Mouse (Mus musculus) heart, postnatal 4 days (tissue): ENCODE results near the gene Crot. TPM values are rescaled to one million over a fixed set of nuclear protein-coding genes. Genes with fewer than 3 reads are reported as not detected.
"Not testable (repeated sequence)": the region's sequence is repeated elsewhere in the genome, so short reads cannot be mapped to it uniquely, and the experiment has no call there.

Experiments used
- DNase-seq: peaks from one replicate; pipeline ENCODE4 v3.0.0; 2021
- total RNA-seq, 2 experiments: library from RNA; stranded (reverse); gene quantifications; 2 replicates each; pipeline ENCODE4 v1.2.3; 2021

Gene Crot
- 10 to 100 TPM; 19.9 TPM for total RNA-seq

GRCm38 (mm10) chr5:8996686-8997512, at the start of gene Crot:
Crot (minus strand) TSS chr5:8997324.
- peak; percentile 95 for DNase-seq

DNA sequence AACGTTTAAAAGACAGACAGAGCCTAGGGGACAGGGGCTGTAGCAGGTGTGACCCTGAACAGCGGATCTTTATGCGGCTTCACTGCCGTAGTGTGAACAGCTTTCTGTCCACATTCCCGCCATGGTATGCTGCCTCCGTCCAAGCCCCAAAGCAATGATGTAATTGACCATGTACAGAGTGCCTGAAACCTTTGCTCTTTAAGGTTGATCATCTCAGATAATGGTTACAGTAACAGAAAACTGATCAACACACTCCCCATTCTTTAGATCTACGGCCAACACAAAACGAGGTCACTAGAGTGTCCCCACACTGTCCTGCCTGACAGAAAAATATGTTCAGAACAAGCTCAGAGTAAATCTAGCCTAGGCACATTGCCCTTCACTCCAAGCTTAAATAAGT, 48.8 kb upstream of the Crot start:
- no peak for DNase-seq

DNA sequence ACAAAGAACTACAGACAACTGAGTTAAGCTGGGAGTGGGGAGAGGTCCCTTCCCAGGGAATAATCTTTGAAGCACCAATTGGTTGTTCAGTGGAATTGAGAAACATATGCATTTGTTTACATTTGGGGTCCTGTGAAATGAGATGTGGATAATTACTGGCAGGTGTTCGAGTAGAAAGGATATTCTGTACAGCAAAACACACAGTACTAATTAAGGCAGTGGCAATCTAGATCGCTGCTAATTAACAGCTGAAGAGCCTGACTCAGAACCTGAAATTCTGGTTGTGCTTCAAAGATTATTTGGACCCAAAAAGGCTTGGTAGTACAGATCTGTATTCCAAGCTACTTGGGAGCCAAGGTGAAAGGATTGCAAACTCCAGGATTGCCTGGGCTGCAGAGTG, 47.7 kb upstream of the Crot start:
- no peak for DNase-seq

GRCm38 (mm10) chr5:9043582-9044267, 46.6 kb upstream of the Crot start:
- no peak for DNase-seq

DNA sequence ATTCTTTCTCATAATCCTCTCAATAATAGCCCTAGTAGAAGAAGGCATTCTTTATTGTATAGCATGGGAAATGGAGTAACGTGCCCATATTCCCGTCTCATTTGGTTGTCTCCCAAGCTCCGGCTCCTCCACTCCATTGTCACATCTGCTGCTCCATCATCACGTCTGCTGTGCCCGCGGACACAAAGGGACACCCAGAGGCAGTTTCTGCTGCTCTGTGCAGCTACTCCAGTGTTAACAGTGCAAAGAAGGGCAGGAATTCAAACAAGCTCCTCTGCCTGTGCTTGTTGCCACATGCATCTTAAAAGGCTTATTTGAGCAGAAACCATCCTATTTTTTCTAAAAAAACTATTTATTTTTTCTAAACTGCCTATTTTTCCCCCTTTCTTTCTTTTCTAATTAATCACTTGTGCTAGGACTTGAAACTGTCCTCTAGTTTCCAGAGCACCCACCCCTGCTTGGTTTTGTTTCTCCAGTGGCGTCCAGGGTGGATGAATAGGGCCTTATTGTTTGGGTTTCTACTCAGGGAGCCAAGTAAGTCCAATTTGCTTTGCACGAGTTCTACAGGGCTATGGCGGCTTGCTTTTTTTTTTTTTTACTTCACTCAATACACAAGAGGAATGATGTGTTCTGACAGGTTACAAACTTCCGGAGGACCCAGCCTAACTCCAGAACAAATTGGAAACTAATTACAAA, 45.7 kb upstream of the Crot start:
- DNase-seq: no peak

DNA sequence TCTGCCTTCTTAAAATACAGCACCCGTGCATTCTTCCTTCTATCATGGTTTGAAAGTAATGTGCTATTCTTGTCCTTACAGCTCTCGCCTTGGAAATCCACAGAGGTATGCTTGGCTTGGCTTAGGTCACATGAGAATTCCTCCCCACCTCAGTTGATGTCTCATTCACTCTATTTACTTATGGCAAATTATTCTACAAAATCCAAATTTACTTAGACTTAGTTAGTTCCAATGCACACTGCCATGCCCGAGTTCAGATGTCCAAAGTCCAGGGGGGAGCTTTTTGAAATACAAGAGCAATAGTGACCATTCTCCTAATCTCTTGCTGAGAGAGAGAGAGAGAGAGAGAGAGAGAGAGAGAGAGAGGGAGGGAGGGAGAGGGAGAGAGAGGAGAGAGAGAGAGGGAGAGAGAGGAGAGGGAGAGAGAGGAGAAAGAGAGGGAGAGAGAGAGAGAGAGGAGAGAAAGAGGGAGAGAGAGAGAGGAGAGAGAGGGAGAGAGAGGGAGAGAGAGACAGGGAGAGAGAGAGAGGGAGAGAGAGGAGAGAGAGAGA, 43.6 kb upstream of the Crot start:
- no peak for DNase-seq

GRCm38 (mm10) chr5:9039978-9040377, 42.9 kb upstream of the Crot start:
- no peak for DNase-seq

DNA sequence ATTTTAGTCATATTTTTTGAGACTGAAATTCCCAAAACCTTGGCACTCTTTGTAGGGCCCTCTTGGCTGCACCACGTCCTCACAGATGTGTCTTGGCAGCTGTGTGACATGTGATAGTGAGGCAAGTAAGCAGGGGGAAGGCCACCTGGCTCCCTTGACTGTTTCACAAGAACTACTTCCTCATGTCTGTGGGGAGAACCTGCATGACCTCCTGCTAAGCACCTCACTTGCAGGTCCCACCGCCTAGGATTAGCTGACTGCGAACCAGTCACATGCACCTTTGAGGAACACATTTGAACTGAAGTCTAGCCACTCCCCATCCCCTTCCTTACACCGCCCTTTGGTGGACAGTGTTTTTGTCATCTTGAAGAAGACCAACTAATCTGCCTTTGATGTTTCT, 40.2 kb upstream of the Crot start:
- DNase-seq: no peak

GRCm38 (mm10) chr5:9035457-9035856, 38.3 kb upstream of the Crot start:
- no peak for DNase-seq

DNA sequence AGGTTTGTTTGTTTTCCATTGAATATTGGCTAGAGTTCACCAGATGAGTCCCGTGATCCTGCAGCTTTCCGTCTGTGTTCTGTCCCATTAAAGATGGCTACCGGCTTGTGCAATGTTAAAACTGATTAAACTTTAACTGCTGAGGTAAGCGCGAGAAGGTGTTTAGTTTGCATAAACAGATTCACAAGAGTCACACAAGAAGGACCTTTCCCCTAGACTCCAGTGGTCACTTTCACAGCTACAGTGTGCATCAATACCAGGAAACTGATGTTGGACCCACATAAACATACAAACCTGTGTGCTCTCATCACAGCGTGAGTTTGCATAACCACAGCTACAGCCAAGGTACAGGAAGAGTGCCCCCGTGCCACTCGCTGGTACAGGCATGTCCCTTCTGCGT, 37.4 kb upstream of the Crot start:
- no peak for DNase-seq

DNA sequence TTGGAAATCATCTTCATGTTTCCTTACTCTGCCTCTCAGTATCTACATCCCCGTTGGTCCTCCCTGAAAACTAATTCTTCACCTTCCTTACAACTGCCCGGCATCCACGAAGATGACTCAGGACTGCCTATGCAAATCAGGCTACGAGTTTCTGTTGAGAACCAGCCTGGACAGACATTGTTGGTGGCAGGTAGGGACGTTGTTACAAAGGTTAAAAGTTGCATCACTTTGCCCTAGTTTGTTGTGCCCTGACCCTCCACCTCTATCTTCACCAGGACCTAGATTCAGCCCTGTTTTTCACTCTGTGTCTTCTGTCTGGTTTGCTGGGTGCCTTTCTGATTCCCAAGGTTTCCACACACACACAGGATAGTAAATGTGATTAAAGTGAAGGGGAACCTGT, 36.7 kb upstream of the Crot start:
- DNase-seq: no peak

- no peak for DNase-seq
These were observed 35.5 kb upstream of the Crot start for GRCm38 (mm10) chr5:9032641-9033040.

DNA sequence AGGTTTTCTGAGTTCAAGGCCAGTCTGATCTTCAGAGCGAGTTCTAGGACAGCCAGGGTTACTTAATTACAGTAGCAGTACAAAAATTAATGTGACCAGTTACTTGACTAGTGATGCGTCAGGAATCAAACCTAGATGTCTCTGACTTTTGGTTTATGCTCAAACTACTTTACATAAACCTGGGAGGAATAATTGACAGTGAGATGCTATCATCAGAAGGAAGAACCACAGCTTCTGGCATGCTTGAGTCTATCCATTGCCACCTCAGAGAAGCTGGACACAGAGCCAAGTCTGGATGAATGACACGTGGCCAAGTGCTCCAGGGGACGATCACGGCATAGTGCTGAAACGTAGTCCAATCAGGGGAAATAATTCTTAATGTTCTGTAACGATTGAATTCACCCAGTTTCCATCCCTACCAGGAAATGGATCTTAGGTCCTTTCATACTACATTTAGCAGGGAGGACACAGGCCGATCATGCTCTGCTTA, 35.0 kb upstream of the Crot start:
- no peak for DNase-seq

DNA sequence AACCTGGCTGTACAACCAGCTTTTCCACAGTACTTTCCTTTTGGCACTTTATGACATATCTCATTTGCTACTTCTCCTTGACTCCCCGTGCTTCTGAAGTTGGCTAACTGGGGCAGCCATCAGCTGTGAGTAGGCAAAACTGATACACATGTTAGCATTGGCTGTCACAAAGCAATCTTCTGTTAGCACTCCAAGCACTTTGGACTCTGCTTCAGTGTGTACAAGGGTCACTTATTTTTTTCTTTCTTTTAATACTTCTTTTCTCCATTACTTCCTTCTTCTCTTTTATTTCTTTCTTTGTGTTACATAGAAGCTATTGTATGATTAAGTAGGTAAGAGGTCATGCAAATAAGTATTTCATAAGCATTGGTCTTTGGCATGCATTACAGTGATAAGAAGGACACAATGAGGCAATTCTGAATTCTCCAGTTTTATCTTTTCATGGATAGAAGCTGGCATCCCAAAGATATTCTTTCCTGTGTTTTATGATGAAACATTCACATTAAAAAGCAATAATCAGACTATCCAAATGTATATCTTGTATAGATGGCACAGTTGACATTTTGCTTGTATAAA, 31.2 kb upstream of the Crot start:
- no peak for DNase-seq

- DNase-seq: no peak
These were observed 18.2 kb upstream of the Crot start for GRCm38 (mm10) chr5:9015352-9015751.

GRCm38 (mm10) chr5:9014774-9015173, 17.6 kb upstream of the Crot start:
- DNase-seq: no peak

DNA sequence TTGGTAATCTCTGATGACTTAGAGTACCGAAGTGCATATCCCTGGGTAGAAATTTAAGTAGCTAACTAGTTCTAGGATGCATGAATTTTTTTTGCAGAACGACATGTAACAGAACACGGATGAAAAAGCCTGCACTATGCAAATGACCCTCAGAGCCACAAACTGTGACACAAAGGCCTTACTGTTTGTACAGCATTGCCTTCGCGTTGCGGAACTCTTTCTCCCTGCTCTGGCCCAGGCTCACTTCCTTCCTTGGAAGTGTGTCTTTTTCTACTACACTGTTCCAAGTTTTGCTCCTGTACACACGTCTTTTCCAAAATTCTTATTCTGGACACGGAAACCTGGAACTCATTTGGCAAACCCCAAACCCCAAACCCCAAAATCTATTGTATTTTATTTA, 14.2 kb upstream of the Crot start:
- DNase-seq: no peak

GRCm38 (mm10) chr5:9010166-9010565, 13.0 kb upstream of the Crot start:
- DNase-seq: no peak

- not testable (repeated sequence) for DNase-seq
These were observed 9.5 kb upstream of the Crot start for GRCm38 (mm10) chr5:9006585-9006984.

DNA sequence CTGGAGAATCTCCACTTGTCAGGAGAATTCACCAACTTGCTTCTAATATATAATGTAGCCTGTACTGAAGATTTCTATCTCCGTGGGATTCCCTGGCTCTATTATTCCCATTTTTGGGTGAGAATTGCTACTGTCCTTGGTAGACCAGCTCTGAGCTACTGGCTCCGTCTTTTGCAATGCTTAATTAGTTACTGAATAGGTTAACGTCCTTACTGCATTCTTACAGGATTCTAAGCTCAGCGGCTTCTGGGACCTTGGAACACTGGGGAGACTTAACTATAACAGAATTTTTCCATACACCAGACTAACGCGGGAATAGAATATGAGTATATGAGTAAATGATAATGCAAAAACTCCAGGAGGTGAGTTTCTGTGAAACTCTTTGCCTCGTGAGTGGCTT, 2.9 kb upstream of the Crot start:
- DNase-seq: not testable (repeated sequence)

- DNase-seq: no peak
These were observed 2.0 kb upstream of the Crot start for GRCm38 (mm10) chr5:8999108-8999507.

GRCm38 (mm10) chr5:8997513-8997895, 380 bp upstream of the Crot start:
- no peak for DNase-seq
